Mouse (Mus musculus) testis, adult 2 months (tissue): ENCODE measurements at regions not wholly inside any gene's neighbourhood (a gene's known extent, or its start where the extent isn't known, plus 50 kb on each side); places are given as distances from the start of the nearest gene placed in this dataset.
A peak's percentile ranks its signal among the peaks of the same experiment; 100 is the strongest.

Experiments used
- H3K27ac ChIP-seq: fragments of 200-500 bp; 2 replicates; pipeline ENCODE4 v1.5.1; 2012; ENCODE audit warnings: low read depth, low read length; ENCODE audit not compliant: control insufficient read depth, insufficient read depth
- H3K27me3 ChIP-seq: fragments of 200-500 bp; 2 replicates; pipeline ENCODE4 v1.6.1; 2012; ENCODE audit warnings: mild to moderate bottlenecking, low read length, moderate library complexity; ENCODE audit not compliant: control insufficient read depth, insufficient read depth
- H3K36me3 ChIP-seq: fragments of 200-500 bp; 2 replicates; pipeline ENCODE4 v1.6.1; 2012; ENCODE audit warnings: mild to moderate bottlenecking, low read length; ENCODE audit not compliant: control insufficient read depth, insufficient read depth
- H3K4me1 ChIP-seq: fragments of 200-500 bp; 2 replicates; pipeline ENCODE4 v1.6.1; 2012; ENCODE audit warnings: low read length; ENCODE audit not compliant: control insufficient read depth, insufficient read depth
- H3K4me3 ChIP-seq: fragments of 200-500 bp; 2 replicates; pipeline ENCODE4 v1.5.1; 2012; ENCODE audit warnings: low read depth, mild to moderate bottlenecking, low read length, moderate library complexity, mixed read lengths; ENCODE audit not compliant: control insufficient read depth
- CTCF ChIP-seq: fragments of 200-500 bp; IDR thresholded peaks from 2 replicates; pipeline ENCODE4 v1.5.1; 2012; ENCODE audit warnings: low read depth, mild to moderate bottlenecking, inconsistent platforms, low read length, moderate library complexity; ENCODE audit not compliant: control insufficient read depth, insufficient read depth, insufficient replicate concordance
- POLR2A ChIP-seq: fragments of 200-500 bp; IDR thresholded peaks from 2 replicates; pipeline ENCODE4 v1.6.1; 2012; ENCODE audit warnings: low read depth, mild to moderate bottlenecking, inconsistent platforms, low read length, moderate library complexity; ENCODE audit not compliant: control insufficient read depth

DNA sequence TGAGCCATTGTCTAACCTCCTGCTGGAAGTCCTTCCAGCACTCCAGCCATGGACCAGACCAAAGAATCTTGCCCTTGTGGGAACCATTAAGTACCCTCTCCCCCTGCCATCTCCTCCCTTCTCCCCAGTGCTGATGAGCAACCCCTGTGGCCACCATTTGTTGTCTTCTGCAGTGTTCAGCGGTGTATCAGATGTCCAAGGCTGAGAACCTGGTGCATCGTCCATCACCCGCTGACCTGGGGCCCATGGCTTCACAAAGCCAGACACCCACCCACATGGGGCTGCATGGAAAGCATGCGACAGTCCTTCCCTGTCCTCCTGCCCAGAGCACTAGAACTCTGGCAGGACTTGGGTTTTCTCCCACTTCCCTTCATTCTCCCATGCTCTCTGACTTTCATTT is 1596.7 kb downstream of the D3Ertd751e start:
- no peaks in the 10 kb centered on the region for H3K4me1 ChIP-seq
- TF ChIP-seq POLR2A = no peak
- TF ChIP-seq CTCF = no peak
- no peaks in the 10 kb centered on the region for H3K27me3 ChIP-seq
- no peak overlapping the region for H3K4me3 ChIP-seq
- no peaks in the 10 kb centered on the region for H3K36me3 ChIP-seq
- no peak overlapping the region for H3K27ac ChIP-seq

DNA sequence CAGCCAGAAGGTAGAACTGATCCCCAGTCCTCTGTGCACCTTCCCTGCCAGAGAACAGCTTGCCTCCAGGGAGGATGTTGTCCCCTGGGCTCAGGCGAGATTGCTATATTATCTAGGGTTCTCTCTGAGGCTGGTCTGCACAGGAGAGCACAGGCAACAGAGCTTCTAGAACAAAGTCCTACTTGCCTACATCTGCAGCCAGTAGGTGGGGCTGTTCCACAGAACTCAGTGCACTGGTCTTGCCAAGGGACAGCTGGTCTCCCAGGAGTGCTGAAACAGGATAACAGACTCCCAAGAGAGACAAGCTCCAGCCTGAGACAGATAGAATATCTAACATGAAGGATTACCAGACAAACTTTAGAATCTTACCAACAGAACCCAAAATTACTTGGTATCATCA is 1600.5 kb downstream of the D3Ertd751e start:
- H3K27me3 ChIP-seq = no peaks in the 10 kb centered on the region
- no peak overlapping the region for H3K4me3 ChIP-seq
- TF ChIP-seq CTCF = peak; percentile 35; the same call in 1 of the 2 replicates
- no peak for TF ChIP-seq POLR2A
- H3K4me1 ChIP-seq = no peaks in the 10 kb centered on the region
- H3K36me3 ChIP-seq = no peaks in the 10 kb centered on the region
- no peak overlapping the region for H3K27ac ChIP-seq

GRCm38 (mm10) chr3:43352829-43353228 is 1610.4 kb downstream of the D3Ertd751e start:
- Histone ChIP-seq H3K4me3 (no peak overlapping the region), H3K27ac (no peak overlapping the region), H3K27me3 (no peaks in the 10 kb centered on the region), H3K36me3 (no peaks in the 10 kb centered on the region), H3K4me1 (no peaks in the 10 kb centered on the region)
- TF ChIP-seq POLR2A = no peak
- TF ChIP-seq CTCF = no peak

- no peak for TF ChIP-seq CTCF
- no peak for TF ChIP-seq POLR2A
- Histone ChIP-seq H3K4me3 (no peak overlapping the region), H3K36me3 (no peaks in the 10 kb centered on the region), H3K4me1 (no peaks in the 10 kb centered on the region), H3K27me3 (no peaks in the 10 kb centered on the region), H3K27ac (no peak overlapping the region)
These were observed 1616.1 kb downstream of the D3Ertd751e start for GRCm38 (mm10) chr3:43358511-43358910.

DNA sequence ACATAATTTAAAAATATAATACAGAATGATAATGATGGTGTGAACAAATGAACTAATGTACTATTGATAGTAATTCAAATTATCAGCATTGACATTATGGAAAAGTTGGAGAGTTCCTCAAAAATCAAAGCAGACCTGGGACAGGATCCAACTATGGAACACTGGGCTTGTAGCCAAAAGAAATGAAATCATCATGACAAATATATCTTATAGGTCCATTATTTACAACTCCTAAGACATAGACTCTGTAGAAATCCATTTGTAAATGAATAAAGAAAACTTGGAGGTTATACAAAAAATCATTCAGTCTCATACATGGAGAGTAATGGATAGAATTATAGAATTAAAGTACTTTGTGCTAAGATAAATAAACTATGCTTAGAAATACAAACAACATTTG is 1657.5 kb downstream of the D3Ertd751e start:
- Histone ChIP-seq H3K36me3 (no peaks in the 10 kb centered on the region), H3K27ac (no peak overlapping the region), H3K27me3 (no peaks in the 10 kb centered on the region), H3K4me3 (no peak overlapping the region), H3K4me1 (no peaks in the 10 kb centered on the region)
- TF ChIP-seq POLR2A (no peak), CTCF (no peak)

DNA sequence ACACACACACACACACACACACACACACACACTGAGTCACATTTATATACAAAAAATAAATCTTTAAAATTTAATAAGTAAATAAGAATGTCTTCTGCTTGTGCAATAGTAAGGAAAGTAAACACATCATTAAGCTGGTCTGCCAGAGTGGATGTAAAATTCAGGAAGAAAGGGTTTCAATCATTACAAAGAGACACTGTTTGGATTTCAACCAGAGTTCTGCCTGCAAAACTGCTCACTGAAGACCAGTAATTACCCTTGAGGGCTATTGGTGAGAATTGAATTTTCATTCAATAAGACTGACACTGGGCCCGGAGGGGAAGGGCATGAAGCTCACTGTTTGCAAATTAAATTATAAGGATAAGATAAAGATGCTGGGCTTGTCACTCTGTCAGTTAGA is 1682.5 kb downstream of the D3Ertd751e start:
- Histone ChIP-seq H3K36me3 (no peaks in the 10 kb centered on the region), H3K4me1 (no peaks in the 10 kb centered on the region), H3K27ac (no peak overlapping the region), H3K27me3 (no peaks in the 10 kb centered on the region), H3K4me3 (no peak overlapping the region)
- TF ChIP-seq CTCF (no peak), POLR2A (no peak)

- no peaks in the 10 kb centered on the region for H3K4me1 ChIP-seq
- no peaks in the 10 kb centered on the region for H3K27me3 ChIP-seq
- no peaks in the 10 kb centered on the region for H3K36me3 ChIP-seq
- no peak overlapping the region for H3K4me3 ChIP-seq
- H3K27ac ChIP-seq = no peak overlapping the region
- no peak for TF ChIP-seq CTCF
These were observed 1684.3 kb downstream of the D3Ertd751e start for GRCm38 (mm10) chr3:43426672-43427071.

DNA sequence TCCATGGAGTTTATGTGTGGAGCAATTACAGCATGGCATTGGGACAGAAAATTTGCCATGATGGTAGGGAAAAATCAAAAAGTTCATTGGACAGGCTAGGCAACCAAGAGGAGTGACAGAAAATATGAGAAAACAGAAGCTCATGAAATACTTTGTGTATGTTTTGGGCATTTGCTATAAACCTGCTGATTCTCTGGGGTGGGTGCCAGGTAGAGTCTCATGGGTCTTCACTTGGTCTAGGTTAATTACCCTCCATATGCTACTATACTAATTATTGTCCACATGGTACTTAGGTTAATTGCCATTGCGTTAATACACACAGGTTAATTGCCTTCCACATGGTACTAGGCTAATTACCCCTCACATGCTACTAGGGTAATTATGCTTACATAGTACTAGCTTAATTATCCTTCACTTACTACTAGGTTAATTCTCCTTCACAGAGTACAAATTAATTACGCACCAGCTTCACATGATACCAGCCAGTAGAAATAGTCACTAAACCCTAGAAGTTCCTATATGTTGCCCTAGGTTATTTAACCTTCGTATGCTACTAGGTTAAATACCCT is 1719.2 kb downstream of the D3Ertd751e start:
- Histone ChIP-seq H3K27ac (no peak overlapping the region), H3K4me3 (no peak overlapping the region), H3K36me3 (no peaks in the 10 kb centered on the region), H3K4me1 (no peaks in the 10 kb centered on the region), H3K27me3 (no peaks in the 10 kb centered on the region)
- TF ChIP-seq POLR2A (no peak), CTCF (no peak)
